Mouse (Mus musculus): Measurements from ENCODE around the gene Hamp.

- TF ChIP-seq CTCF (IDR thresholded peaks at IDR 0.05; ENCODE audit: extremely low read depth, insufficient read depth, insufficient read length, insufficient replicate concordance) (no peak), POLR2A (IDR thresholded peaks at IDR 0.05; ENCODE audit: low read depth, low read length) (no peak)
Measured at GRCm38 (mm10) chr7:30909773-30910172, 34.1 kb downstream of the Hamp start.

Data from spleen, adult 2 months (tissue).